Mouse (Mus musculus) heart, embryonic 13.5 days (tissue): ENCODE data around the gene Srsf10. TPM values are rescaled to one million over a fixed set of nuclear protein-coding genes. Genes with fewer than 3 reads are reported as not detected.

Source experiments
- ATAC-seq: fragments of 200-750 bp; cut with Nextera tagmentation; 2 replicates; pipeline ENCODE4 v1.8.0; 2017; ENCODE audit warnings: moderate TSS enrichment; ENCODE audit not compliant: insufficient number of reproducible peaks, low FRiP score, low TSS enrichment; ENCODE audit errors: extremely low read depth
- H3K27ac ChIP-seq: fragments of 300-500 bp; sonication (generic); replicated peaks from 2 replicates; pipeline ENCODE4 v1.5.1; 2015; ENCODE audit warnings: moderate library complexity, mild to moderate bottlenecking, inconsistent platforms
- H3K27me3 ChIP-seq: fragments of 300-500 bp; sonication (generic); replicated peaks from 2 replicates; pipeline ENCODE4 v1.6.1; 2015; ENCODE audit warnings: mild to moderate bottlenecking, inconsistent platforms
- H3K36me3 ChIP-seq: fragments of 300-500 bp; sonication (generic); 2 replicates; pipeline ENCODE4 v1.6.1; 2015; ENCODE audit warnings: mild to moderate bottlenecking, inconsistent platforms
- H3K4me1 ChIP-seq: fragments of 300-500 bp; sonication (generic); 2 replicates; pipeline ENCODE4 v1.6.1; 2015; ENCODE audit warnings: inconsistent platforms
- H3K4me2 ChIP-seq: fragments of 300-500 bp; sonication (generic); 2 replicates; pipeline ENCODE4 v1.6.1; 2015; ENCODE audit warnings: inconsistent platforms, mild to moderate bottlenecking, moderate library complexity
- H3K4me3 ChIP-seq: fragments of 300-500 bp; sonication (generic); 2 replicates; pipeline ENCODE4 v1.5.1; 2015; ENCODE audit warnings: moderate library complexity, mild to moderate bottlenecking, inconsistent platforms
- H3K9ac ChIP-seq: fragments of 300-500 bp; sonication (generic); 2 replicates; pipeline ENCODE4 v1.6.1; 2015; ENCODE audit warnings: inconsistent platforms, mild to moderate bottlenecking, moderate library complexity
- H3K9me3 ChIP-seq: fragments of 300-500 bp; sonication (generic); 2 replicates; pipeline ENCODE4 v1.6.1; 2016; ENCODE audit warnings: inconsistent platforms
- WGBS: fragments of 180-500 bp; shearing (Covaris S2); methylation state at CpG from one replicate; pipeline ENCODE4 v1.1.7; 2015; ENCODE audit warnings: mixed read lengths; 5-methylcytosine and 5-hydroxymethylcytosine counted together
- polyA plus RNA-seq: library from polyadenylated mRNA; unstranded; fragments of >200 nt; fragmentation: Nextera tagmentation; extraction: Ambion mirVana; gene quantifications from 2 replicates; pipeline ENCODE4 v1.2.1, GENCODE M21; 2015

Gene Srsf10
- polyA plus RNA-seq, 1 experiment from 2014 or later = 130 TPM

- H3K27ac ChIP-seq = no peak overlapping the region
- no peaks in the 10 kb centered on the region for H3K27me3 ChIP-seq
- H3K4me1 ChIP-seq = peaks cover 10% of the 10 kb centered on the region
- no peak overlapping the region for H3K9ac ChIP-seq
- peaks cover 4% of the 10 kb centered on the region; the same call in 1 of the 2 replicates for H3K9me3 ChIP-seq
- ATAC-seq = no peak
- 77% methylated on average over 4 of the region's 4 CpGs for WGBS
- no peak overlapping the region for H3K4me2 ChIP-seq
- no peaks in the 10 kb centered on the region for H3K36me3 ChIP-seq
- no peak overlapping the region for H3K4me3 ChIP-seq
Measured at GRCm38 (mm10) chr4:135902606-135903242, 47.2 kb downstream of the Srsf10 start.

GRCm38 (mm10) chr4:135904810-135905209 is 49.3 kb downstream of the Srsf10 start:
- no peak for ATAC-seq
- no peaks in the 10 kb centered on the region for H3K36me3 ChIP-seq
- H3K4me3 ChIP-seq = no peak overlapping the region
- H3K27me3 ChIP-seq = no peaks in the 10 kb centered on the region
- no peak overlapping the region for H3K4me2 ChIP-seq
- WGBS = 35% methylated on average over 1 of the region's 1 CpGs
- no peak overlapping the region for H3K9ac ChIP-seq
- H3K27ac ChIP-seq = no peak overlapping the region
- peaks cover 4% of the 10 kb centered on the region; the same call in 1 of the 2 replicates for H3K9me3 ChIP-seq
- H3K4me1 ChIP-seq = peaks cover 7% of the 10 kb centered on the region

DNA sequence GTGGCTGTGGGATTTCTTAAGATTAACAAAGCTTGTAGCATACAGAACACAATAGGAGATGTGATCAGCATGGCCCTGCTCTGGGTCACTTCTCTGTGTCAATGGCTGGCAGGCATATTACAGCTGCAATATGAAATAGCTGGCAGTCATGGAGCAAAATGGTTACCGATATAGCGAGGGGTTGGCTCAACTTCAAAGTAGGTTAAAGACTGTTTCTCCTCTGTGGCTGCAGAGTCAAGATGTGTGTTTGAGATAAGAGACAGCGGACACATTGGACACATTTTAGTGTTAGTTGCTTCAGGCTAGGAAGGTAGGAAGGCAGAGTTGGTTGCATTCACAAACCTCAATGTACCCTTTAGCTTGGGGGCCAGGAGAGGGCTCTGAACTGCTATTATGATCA is 51.1 kb downstream of the Srsf10 start:
- ATAC-seq = no peak
- H3K9ac ChIP-seq = no peak overlapping the region
- no peak overlapping the region for H3K4me3 ChIP-seq
- no peaks in the 10 kb centered on the region for H3K27me3 ChIP-seq
- peaks cover 4% of the 10 kb centered on the region; the same call in 1 of the 2 replicates for H3K9me3 ChIP-seq
- WGBS = 81% methylated on average over 3 of the region's 3 CpGs
- no peak overlapping the region for H3K27ac ChIP-seq
- no peaks in the 10 kb centered on the region for H3K36me3 ChIP-seq
- H3K4me2 ChIP-seq = no peak overlapping the region
- H3K4me1 ChIP-seq = peaks cover 10% of the 10 kb centered on the region

- Histone ChIP-seq H3K4me1 (peaks cover 11% of the 10 kb centered on the region), H3K4me2 (0 out of 2 replicates have a peak overlapping the region, but pooled peaks have one; percentile 34), H3K4me3 (no peak overlapping the region), H3K36me3 (no peaks in the 10 kb centered on the region), H3K27ac (no peak overlapping the region), H3K9me3 (peaks cover 4% of the 10 kb centered on the region; the same call in 1 of the 2 replicates), H3K9ac (peak overlapping the region; percentile 17; the same call in 1 of the 2 replicates), H3K27me3 (no peaks in the 10 kb centered on the region)
- WGBS = 19% methylated on average over 13 of the region's 13 CpGs
- no peak for ATAC-seq
Measured at GRCm38 (mm10) chr4:135909326-135910066, 53.9 kb downstream of the Srsf10 start.

GRCm38 (mm10) chr4:135911531-135911930 is 56.0 kb downstream of the Srsf10 start:
- peaks cover 11% of the 10 kb centered on the region for H3K4me1 ChIP-seq
- H3K4me2 ChIP-seq = no peak overlapping the region
- no peak overlapping the region for H3K27ac ChIP-seq
- no peak overlapping the region for H3K9ac ChIP-seq
- 51% methylated on average over 7 of the region's 7 CpGs for WGBS
- 0 out of 2 replicates have a peak, but pooled peaks cover under 1% of the 10 kb centered on the region for H3K9me3 ChIP-seq
- no peak overlapping the region for H3K4me3 ChIP-seq
- H3K36me3 ChIP-seq = no peaks in the 10 kb centered on the region
- ATAC-seq = no peak
- no peaks in the 10 kb centered on the region for H3K27me3 ChIP-seq

GRCm38 (mm10) chr4:135912164-135912563 is 56.6 kb downstream of the Srsf10 start:
- H3K36me3 ChIP-seq = no peaks in the 10 kb centered on the region
- WGBS = 53% methylated on average over 3 of the region's 3 CpGs

GRCm38 (mm10) chr4:135912835-135913234 is 57.3 kb downstream of the Srsf10 start:
- no peak overlapping the region for H3K9ac ChIP-seq
- no peak overlapping the region for H3K27ac ChIP-seq
- no peak overlapping the region for H3K4me2 ChIP-seq
- H3K4me1 ChIP-seq = peaks cover 11% of the 10 kb centered on the region
- no peak overlapping the region for H3K4me3 ChIP-seq
- no peaks in the 10 kb centered on the region for H3K36me3 ChIP-seq
- H3K27me3 ChIP-seq = no peaks in the 10 kb centered on the region
- no peak for ATAC-seq
- 51% methylated on average over 3 of the region's 3 CpGs for WGBS
- H3K9me3 ChIP-seq = no peaks in the 10 kb centered on the region

More at GRCm38 (mm10) chr4:135912164-135912563, 56.6 kb downstream of the Srsf10 start:
- no peak for ATAC-seq
- H3K4me2 ChIP-seq = no peak overlapping the region
- no peak overlapping the region for H3K27ac ChIP-seq
- H3K9me3 ChIP-seq = no peaks in the 10 kb centered on the region
- peaks cover 11% of the 10 kb centered on the region for H3K4me1 ChIP-seq
- no peak overlapping the region for H3K9ac ChIP-seq
- no peak overlapping the region for H3K4me3 ChIP-seq
- no peaks in the 10 kb centered on the region for H3K27me3 ChIP-seq

DNA sequence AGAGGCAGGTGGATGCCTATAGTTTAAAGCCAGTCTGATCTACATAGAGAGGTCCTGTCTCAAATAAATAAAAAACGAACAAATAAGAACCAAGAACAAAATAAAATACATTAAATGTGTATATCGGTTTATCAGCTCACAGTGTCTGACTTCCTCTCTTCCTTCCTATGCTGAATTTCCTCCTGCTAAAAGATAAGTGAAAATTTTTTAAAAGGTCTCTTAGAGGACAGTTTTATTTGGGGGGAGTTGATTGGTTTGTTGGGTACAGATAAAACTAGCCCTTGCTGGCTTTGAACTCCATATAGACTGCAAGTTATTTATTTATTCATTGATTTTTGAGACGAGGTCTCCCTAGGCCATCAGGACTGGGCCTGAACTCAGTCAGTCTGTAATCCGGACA is 57.9 kb downstream of the Srsf10 start:
- no peak for ATAC-seq
- 53% methylated on average over 4 of the region's 4 CpGs for WGBS

GRCm38 (mm10) chr4:135918635-135919279 is 63.2 kb downstream of the Srsf10 start:
- 77% methylated on average over 13 of the region's 13 CpGs for WGBS
- no peaks in the 10 kb centered on the region for H3K27me3 ChIP-seq
- peaks cover 10% of the 10 kb centered on the region for H3K4me1 ChIP-seq
- no peaks in the 10 kb centered on the region for H3K9me3 ChIP-seq
- ATAC-seq = no peak
- H3K27ac ChIP-seq = no peak overlapping the region
- no peak overlapping the region for H3K9ac ChIP-seq
- peaks cover 9% of the 10 kb centered on the region for H3K36me3 ChIP-seq
- H3K4me2 ChIP-seq = no peak overlapping the region
- no peak overlapping the region for H3K4me3 ChIP-seq

More for the DNA sequence above, 57.9 kb downstream of the Srsf10 start:
- no peak overlapping the region for H3K4me2 ChIP-seq
- H3K27ac ChIP-seq = no peak overlapping the region
- H3K4me1 ChIP-seq = peaks cover 11% of the 10 kb centered on the region
- no peaks in the 10 kb centered on the region for H3K27me3 ChIP-seq
- no peak overlapping the region for H3K9ac ChIP-seq
- H3K4me3 ChIP-seq = no peak overlapping the region
- H3K36me3 ChIP-seq = no peaks in the 10 kb centered on the region
- no peaks in the 10 kb centered on the region for H3K9me3 ChIP-seq

DNA sequence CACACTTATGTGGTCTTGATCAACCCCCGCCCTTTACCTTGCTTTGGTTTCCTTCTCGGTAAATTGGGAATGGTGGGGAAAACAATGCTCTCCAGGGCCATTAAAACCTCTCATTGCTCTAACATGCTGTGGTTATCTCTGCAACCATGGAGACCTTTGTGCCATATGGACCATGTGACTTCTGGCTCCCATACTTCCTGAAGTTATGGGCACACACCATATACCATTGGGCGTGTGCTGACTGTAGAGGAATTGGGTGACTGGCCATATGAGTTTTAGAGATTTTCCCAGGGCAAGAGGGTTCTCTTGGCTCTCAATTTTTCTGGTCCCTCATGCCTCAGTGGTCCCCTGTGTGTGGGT is 63.7 kb downstream of the Srsf10 start:
- H3K36me3 ChIP-seq = peaks cover 12% of the 10 kb centered on the region
- no peak overlapping the region for H3K9ac ChIP-seq
- no peak overlapping the region for H3K27ac ChIP-seq
- no peak overlapping the region for H3K4me2 ChIP-seq
- no peaks in the 10 kb centered on the region for H3K27me3 ChIP-seq
- WGBS = 83% methylated on average over 3 of the region's 3 CpGs
- H3K9me3 ChIP-seq = no peaks in the 10 kb centered on the region
- no peak overlapping the region for H3K4me3 ChIP-seq
- peaks cover 10% of the 10 kb centered on the region for H3K4me1 ChIP-seq
- ATAC-seq = no peak
